Mouse (Mus musculus) intestine, embryonic 16.5 days (tissue): ENCODE results near the gene Nrm. TPM values are rescaled to one million over a fixed set of nuclear protein-coding genes. Genes with fewer than 3 reads are reported as not detected.

ENCODE experiments used
- ATAC-seq: fragments of 200-750 bp; cut with Nextera tagmentation; 2 replicates; pipeline ENCODE4 v1.8.0; 2017; ENCODE audit warnings: moderate TSS enrichment, moderate library complexity
- H3K27ac ChIP-seq: fragments of 300-500 bp; sonication (generic); 2 replicates; pipeline ENCODE4 v1.5.1; 2014; ENCODE audit warnings: mild to moderate bottlenecking, low read length
- H3K27me3 ChIP-seq: fragments of 300-500 bp; sonication (generic); replicated peaks from 2 replicates; pipeline ENCODE4 v1.6.1; 2014; ENCODE audit warnings: low read length, control low read depth, mixed read lengths; ENCODE audit not compliant: control insufficient read depth, insufficient read depth
- H3K36me3 ChIP-seq: fragments of 300-500 bp; sonication (generic); 2 replicates; pipeline ENCODE4 v1.6.1; 2014; ENCODE audit warnings: low read length, control low read depth; ENCODE audit not compliant: control insufficient read depth, insufficient read depth
- H3K4me1 ChIP-seq: fragments of 300-500 bp; sonication (generic); 2 replicates; pipeline ENCODE4 v1.6.1; 2014; ENCODE audit warnings: low read length, control low read depth, mixed read lengths; ENCODE audit not compliant: control insufficient read depth, insufficient read depth
- H3K4me2 ChIP-seq: fragments of 300-500 bp; sonication (generic); 2 replicates; pipeline ENCODE4 v1.6.1; 2014; ENCODE audit warnings: low read depth, low read length, control low read depth
- H3K4me3 ChIP-seq: fragments of 300-500 bp; sonication (generic); 2 replicates; pipeline ENCODE4 v1.5.1; 2014; ENCODE audit warnings: mild to moderate bottlenecking, low read length
- H3K9ac ChIP-seq: fragments of 300-500 bp; sonication (generic); 2 replicates; pipeline ENCODE4 v1.6.1; 2014; ENCODE audit warnings: low read depth, low read length
- H3K9me3 ChIP-seq: fragments of 300-500 bp; sonication (generic); 2 replicates; pipeline ENCODE4 v1.6.1; 2016; ENCODE audit warnings: low read length, control low read depth; ENCODE audit not compliant: control insufficient read depth
- WGBS: fragments of 180-500 bp; shearing (Covaris S2); extraction: QIAGEN DNeasy Blood & Tissue Kit; methylation state at CpG from one replicate; pipeline ENCODE4 v1.1.7; 2014; 5-methylcytosine and 5-hydroxymethylcytosine counted together
- polyA plus RNA-seq: library from polyadenylated mRNA; unstranded; fragments of >200 nt; fragmentation: Nextera tagmentation; extraction: Ambion mirVana; gene quantifications from 2 replicates; pipeline ENCODE4 v1.2.1, GENCODE M21; 2015

The Nrm gene
- polyA plus RNA-seq, 1 experiment from 2014 or later = 51.7 TPM

DNA sequence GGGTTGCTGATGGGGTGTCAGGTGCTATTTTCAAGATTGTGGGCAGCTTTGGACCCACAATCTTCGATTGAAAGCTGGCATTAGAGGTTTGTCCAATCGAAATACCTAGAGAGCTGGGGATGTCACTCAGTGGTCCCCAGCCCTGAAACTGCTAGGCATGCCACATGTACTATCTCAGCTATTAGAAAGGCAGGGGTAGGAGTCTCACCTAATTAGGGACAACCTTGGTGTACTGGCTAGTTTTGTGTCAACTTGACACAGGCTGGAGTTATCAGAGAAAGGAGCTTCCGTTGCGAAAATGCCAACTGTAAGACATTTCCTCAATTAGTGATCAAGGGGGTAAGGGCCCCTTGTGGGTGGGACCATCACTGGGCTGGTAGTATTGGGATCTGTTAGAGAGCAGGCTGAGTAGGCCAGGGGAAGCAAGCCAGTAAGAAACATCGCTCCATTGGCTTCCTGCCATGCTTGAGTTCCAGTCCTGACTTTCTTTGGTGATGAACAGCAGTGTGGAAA, 27.8 kb upstream of the Nrm start:
- Histone ChIP-seq H3K4me3 (no peak overlapping the region; the same call in 1 of the 2 replicates), H3K27me3 (no peaks in the 10 kb centered on the region), H3K9ac (no peak overlapping the region; the same call in 1 of the 2 replicates), H3K9me3 (no peaks in the 10 kb centered on the region), H3K4me2 (no peak overlapping the region), H3K27ac (peak overlapping the region; percentile 4; the same call in 1 of the 2 replicates), H3K4me1 (peaks cover 37% of the 10 kb centered on the region), H3K36me3 (peaks cover 37% of the 10 kb centered on the region)
- ATAC-seq = no peak
- WGBS = 24% methylated on average over 5 of the region's 5 CpGs

GRCm38 (mm10) chr17:35833894-35834293, 27.2 kb upstream of the Nrm start:
- peaks cover 37% of the 10 kb centered on the region for H3K36me3 ChIP-seq
- no peak overlapping the region for H3K9ac ChIP-seq
- H3K27ac ChIP-seq = no peak overlapping the region
- 52% methylated on average over 5 of the region's 5 CpGs for WGBS
- no peak for ATAC-seq
- no peaks in the 10 kb centered on the region for H3K27me3 ChIP-seq
- H3K4me1 ChIP-seq = peaks cover 37% of the 10 kb centered on the region
- H3K4me3 ChIP-seq = no peak overlapping the region
- H3K4me2 ChIP-seq = no peak overlapping the region
- no peaks in the 10 kb centered on the region for H3K9me3 ChIP-seq

DNA sequence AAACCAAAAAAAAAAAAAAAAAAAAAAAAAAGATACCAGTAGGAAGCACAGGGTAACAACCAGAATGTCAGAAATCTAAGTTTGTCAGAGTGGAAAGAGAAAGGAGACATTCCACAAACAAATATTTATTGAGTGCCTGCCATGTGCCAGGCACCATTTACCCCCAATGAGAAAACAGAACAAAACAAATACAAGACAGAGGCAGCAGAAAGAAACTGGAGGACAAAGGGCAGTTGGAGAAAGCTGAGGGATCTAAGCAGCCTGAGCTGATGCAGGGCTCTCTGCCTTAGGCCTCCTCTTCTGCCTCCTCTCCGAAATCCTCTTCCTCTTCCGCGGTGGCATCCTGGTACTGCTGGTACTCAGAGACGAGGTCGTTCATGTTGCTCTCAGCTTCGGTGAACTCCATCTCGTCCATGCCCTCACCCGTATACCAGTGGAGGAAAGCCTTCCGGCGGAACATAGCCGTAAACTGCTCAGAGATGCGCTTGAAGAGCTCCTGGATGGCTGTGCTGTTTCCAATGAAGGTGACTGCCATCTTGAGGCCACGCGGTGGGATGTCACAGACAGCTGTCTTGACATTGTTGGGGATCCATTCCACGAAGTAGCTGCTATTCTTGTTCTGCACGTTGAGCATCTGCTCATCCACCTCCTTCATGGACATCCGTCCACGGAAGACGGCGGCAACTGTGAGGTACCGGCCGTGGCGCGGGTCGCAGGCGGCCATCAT, 26.3 kb upstream of the Nrm start:
- peak overlapping the region; percentile 87 for H3K4me2 ChIP-seq
- H3K4me1 ChIP-seq = peaks cover 36% of the 10 kb centered on the region
- no peak for ATAC-seq
- 64% methylated on average over 26 of the region's 26 CpGs for WGBS
- H3K4me3 ChIP-seq = peak overlapping the region; percentile 68
- H3K27me3 ChIP-seq = no peaks in the 10 kb centered on the region
- peaks cover 37% of the 10 kb centered on the region for H3K36me3 ChIP-seq
- H3K9ac ChIP-seq = 0 out of 2 replicates have a peak overlapping the region, but pooled peaks have one; percentile 39
- H3K27ac ChIP-seq = no peak overlapping the region; the same call in 1 of the 2 replicates
- H3K9me3 ChIP-seq = no peaks in the 10 kb centered on the region

DNA sequence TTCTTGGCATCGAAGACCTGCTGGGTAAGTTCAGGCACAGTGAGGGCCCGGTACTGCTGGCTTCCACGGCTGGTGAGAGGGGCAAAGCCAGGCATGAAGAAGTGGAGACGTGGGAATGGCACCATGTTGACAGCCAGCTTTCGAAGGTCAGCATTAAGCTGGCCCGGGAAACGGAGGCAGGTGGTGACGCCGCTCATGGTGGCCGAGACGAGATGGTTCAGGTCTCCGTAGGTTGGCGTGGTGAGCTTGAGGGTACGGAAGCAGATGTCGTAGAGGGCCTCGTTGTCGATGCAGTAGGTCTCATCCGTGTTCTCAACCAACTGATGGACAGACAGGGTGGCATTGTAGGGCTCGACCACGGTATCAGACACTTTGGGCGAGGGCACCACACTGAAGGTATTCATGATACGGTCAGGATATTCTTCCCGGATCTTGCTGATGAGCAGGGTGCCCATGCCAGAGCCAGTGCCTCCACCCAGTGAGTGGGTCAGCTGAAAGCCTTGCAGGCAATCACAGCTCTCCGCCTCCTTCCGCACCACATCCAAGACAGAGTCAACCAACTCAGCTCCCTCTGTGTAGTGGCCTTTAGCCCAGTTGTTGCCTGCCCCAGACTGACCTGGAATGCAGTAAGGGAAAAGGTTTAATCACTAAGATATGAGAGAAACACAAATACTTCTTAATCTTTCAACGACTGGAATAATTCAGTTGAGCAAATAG, 25.5 kb upstream of the Nrm start:
- Histone ChIP-seq H3K4me1 (peaks cover 32% of the 10 kb centered on the region), H3K4me3 (peak overlapping the region; percentile 68), H3K27me3 (no peaks in the 10 kb centered on the region), H3K9me3 (no peaks in the 10 kb centered on the region), H3K9ac (peak overlapping the region; percentile 39), H3K4me2 (peak overlapping the region; percentile 87), H3K36me3 (peaks cover 37% of the 10 kb centered on the region), H3K27ac (0 out of 2 replicates have a peak overlapping the region, but pooled peaks have one; percentile 94)
- WGBS = 67% methylated on average over 26 of the region's 26 CpGs
- ATAC-seq = no peak

GRCm38 (mm10) chr17:35836178-35836965, 24.7 kb upstream of the Nrm start:
- Histone ChIP-seq H3K4me3 (peak overlapping the region; percentile 68), H3K4me1 (peaks cover 32% of the 10 kb centered on the region), H3K9ac (peak overlapping the region; percentile 81), H3K27me3 (no peaks in the 10 kb centered on the region), H3K36me3 (peaks cover 37% of the 10 kb centered on the region), H3K4me2 (peak overlapping the region; percentile 87), H3K27ac (peak overlapping the region; percentile 94), H3K9me3 (no peaks in the 10 kb centered on the region)
- ATAC-seq = 0 out of 2 replicates have a peak, but pooled peaks have one; percentile 1
- WGBS = 4% methylated on average over 24 of the region's 24 CpGs

DNA sequence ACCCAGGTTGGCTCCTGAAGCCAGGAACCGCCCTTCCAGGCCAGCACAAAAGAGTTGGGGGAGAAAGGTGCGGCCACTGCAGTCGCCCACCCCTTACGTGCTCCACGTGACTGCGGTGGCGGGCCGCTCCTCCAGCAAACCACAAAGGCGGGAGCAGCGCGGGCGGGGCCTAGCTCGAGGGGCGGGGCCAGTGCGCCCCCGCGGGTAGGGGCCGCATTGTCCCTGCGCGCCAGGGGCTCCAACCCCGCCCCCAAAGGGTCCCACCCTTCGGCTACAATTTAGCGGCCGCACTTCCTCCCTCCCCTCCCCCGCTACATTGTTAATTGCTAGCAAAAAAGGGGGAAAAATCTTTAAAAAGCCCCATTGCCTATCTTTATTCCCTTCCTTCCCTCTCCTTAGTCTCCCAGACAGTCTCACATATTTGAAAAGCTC, 24.1 kb upstream of the Nrm start:
- Histone ChIP-seq H3K4me3 (peak overlapping the region; percentile 68), H3K9me3 (no peaks in the 10 kb centered on the region), H3K27me3 (no peaks in the 10 kb centered on the region), H3K9ac (peak overlapping the region; percentile 81), H3K4me2 (peak overlapping the region; percentile 87), H3K4me1 (peaks cover 32% of the 10 kb centered on the region), H3K27ac (peak overlapping the region; percentile 94), H3K36me3 (peaks cover 37% of the 10 kb centered on the region)
- 1% methylated on average over 25 of the region's 25 CpGs for WGBS
- peak; percentile 27 for ATAC-seq

DNA sequence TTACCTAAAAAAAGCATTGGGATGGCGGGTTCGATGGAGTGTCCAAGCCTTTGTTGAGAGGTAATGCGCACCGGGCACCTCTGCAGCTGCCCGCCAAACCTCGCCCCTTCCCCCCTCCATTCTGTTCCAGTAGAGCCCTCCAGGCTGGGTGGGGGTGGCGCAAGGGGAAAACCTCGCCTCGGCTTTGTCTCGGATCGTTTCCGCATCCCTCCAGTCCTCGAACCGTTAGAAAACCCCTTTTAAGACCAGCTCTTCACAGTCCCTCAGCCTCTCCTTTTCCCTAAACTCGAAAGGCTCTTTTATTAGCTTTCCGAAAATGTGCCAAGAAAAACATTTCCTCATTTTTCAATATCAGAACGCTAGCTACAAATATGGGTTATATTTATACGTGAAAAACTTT, 23.6 kb upstream of the Nrm start:
- H3K36me3 ChIP-seq = peaks cover 37% of the 10 kb centered on the region
- H3K4me3 ChIP-seq = peak overlapping the region; percentile 68
- peak overlapping the region; percentile 81 for H3K9ac ChIP-seq
- no peak for ATAC-seq
- WGBS = under 1% methylated on average over 18 of the region's 18 CpGs
- H3K4me1 ChIP-seq = peaks cover 32% of the 10 kb centered on the region
- no peaks in the 10 kb centered on the region for H3K9me3 ChIP-seq
- no peaks in the 10 kb centered on the region for H3K27me3 ChIP-seq
- peak overlapping the region; percentile 94 for H3K27ac ChIP-seq
- H3K4me2 ChIP-seq = peak overlapping the region; percentile 87

DNA sequence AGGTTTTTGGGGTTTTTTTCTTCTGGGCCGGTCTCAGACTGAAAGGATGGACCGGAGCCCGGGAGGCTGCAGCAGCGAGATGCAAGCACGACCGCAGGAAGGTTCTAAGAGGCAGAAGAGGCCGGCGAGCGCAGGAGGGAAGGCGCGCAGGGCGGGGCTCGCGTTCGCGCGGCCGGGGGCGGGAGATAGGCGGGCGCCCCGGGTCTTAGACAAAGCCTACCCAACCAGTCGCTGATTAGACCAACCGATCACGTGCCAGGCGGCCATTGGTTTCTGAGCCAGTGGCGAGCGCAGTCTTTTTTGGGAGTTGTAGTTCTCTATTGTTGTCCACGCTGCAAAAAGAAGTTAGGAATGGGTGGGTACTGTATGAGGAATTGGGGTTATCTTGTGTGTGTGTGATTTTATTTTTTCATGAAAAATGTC, 23.0 kb upstream of the Nrm start, which contains the start of gene Tubb5:
Tubb5 (minus strand) TSS at position 185 of the 423 bp plus-strand sequence.
- Histone ChIP-seq H3K36me3 (peaks cover 33% of the 10 kb centered on the region), H3K9ac (peak within 1 kb of the TSS; percentile 81), H3K27ac (peak within 1 kb of the TSS; percentile 94), H3K9me3 (no peaks in the 10 kb centered on the region), H3K27me3 (no peaks in the 10 kb centered on the region), H3K4me2 (peak within 1 kb of the TSS; percentile 87), H3K4me3 (peak within 1 kb of the TSS; percentile 68), H3K4me1 (peaks cover 31% of the 10 kb centered on the region)
- under 1% methylated on average over 29 of the region's 29 CpGs for WGBS
- ATAC-seq = peak; percentile 73
